Mouse (Mus musculus): ENCODE data around the gene Siah3.

The Siah3 gene

DNA sequence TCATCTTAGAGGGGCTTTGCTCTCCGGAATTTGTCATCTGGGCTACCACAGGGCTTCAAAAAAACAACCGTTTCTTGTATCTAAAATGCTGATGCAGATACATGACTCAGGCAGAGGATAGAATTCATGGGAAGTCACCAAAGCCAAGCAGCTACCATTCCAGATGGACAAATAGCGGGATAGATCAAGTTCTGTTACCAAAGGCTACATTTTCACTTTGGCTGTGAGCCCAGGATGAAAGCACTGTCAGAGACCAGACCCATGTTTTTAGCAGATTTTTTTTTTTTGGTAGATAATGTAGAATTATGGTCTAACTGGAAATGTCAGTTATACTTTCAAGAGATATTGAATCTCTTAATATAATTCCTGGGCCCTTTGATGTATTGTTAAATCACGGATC lies 7.4 kb downstream of the Siah3 start:
- no peak for DNase-seq (ENCODE audit: low read depth, low spot score)

DNA sequence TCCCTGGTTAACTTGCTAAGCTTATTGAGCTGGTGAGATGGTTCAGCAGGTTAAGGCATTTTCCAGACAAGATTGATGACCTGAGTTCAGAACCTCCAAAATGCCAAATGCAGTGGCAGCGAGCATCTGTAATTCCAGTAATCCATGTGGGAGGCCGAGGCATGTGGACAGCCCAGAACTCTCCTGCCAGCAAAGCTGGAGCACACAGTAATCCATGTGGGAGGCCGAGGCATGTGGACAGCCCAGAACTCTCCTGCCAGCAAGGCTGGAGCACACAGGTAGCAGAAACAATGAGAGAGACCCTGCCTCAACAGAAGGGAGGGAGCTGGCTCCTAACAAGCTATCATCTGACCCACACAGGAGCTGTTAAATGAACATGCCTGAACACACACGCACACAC lies 13.2 kb downstream of the Siah3 start:
- DNase-seq (ENCODE audit: low read depth, low spot score): no peak

DNA sequence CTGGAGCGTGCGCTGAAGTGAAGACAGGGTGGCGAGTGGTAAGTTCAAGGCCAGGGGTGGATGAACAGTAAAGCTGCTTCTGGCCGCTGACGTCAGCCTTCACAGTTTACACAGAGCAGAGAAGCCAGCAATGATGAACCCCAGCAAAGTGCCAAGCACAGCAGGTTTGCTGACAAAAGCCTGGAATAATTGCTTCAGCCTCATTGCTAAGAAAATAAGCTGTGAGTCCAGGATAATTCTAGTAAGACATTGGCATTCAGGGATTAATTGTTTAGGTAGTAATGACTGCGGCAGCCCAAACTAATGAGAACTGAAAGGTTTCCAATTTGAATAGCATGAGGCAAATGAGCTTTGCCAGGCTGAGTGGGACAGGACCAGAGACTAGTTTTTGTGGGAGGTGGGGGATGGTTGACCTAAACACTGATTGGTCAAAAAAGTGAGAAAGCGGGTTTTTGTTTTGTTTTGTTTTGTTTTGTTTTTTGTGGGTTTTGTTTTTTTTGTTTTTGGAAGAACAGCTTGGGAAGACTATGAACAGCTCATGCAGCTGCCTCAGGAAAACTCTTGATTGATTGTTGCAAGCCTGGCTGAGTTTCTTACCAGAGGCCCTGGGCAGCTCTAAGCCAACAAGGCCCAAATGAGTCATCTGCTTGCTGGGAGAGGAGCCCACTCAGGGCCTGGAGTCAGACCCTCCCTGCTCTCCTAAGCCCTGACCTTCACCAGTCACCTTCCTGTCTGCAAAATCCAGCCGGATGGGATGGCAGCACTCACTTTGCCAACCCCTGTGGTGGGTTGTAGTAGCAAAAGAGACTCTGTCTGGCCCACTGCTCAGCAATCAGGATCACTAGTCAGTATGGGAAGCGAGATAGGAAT lies 17.5 kb downstream of the Siah3 start:
- no peak for DNase-seq (ENCODE audit: low read depth, low spot score)

DNA sequence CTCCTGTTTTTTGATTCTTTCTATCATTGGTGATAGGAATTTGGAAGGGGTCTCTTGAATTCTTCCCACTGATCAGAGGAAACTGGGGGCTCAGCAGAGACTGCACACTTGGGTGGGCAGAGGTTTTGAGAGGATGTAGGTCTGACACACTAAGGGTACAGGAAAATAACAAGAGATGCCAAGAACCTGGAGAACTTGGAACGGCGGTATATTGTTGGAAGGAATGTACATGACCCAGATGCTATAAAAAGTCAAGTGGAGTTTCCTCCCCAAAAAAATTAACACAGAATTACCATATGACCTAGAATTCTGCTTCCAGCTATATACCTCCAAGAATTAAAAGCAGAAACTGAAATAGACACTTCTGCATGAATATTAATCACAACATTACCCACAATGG lies 20.1 kb downstream of the Siah3 start:
- no peak for DNase-seq (ENCODE audit: low read depth, low spot score)

DNA sequence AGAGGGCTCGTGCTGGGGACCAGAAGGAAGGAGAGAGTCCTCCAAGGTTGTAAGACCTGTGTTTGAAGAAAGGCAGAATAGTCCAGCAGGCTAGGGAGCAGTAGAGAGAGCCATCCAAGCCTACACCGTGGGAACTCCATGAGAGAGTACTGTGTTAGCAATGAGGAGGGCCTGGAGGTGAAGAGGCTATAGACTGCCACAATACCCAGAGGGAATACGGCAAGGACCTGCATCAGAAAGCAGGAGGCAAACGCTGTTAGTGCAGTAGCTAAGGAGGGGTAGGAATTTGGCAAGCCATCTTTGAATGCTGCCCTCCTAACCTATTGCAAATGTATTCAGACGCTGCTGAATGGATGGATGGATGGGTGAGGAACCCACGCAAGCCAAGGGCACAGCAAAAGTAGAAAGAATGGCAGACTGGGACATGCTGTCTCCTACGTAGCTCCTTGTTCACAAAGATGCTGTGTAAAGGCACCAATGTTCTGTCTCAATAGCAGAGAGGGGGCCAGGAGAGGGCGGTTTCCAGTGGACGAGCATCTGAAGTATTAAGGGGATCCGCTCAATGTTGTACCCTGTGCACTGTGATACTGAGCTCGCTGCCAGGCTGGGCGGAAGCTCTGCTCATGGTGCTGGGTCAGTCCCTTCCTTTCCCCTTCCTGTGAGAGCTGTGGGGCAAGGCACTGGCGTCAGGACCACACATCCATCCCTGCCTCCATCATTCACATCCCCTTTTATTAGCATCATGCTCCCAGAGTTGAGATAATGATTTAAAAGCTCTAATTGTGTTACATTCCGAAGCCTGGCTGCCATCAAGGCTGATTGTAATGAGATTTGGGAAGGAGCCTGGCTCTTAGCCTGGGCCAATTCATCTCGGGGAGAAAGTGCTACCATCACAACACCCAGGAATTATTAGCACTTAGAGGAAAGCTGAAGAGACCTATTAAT lies 26.7 kb downstream of the Siah3 start:
- DNase-seq (ENCODE audit: low read depth, low spot score): no peak

DNA sequence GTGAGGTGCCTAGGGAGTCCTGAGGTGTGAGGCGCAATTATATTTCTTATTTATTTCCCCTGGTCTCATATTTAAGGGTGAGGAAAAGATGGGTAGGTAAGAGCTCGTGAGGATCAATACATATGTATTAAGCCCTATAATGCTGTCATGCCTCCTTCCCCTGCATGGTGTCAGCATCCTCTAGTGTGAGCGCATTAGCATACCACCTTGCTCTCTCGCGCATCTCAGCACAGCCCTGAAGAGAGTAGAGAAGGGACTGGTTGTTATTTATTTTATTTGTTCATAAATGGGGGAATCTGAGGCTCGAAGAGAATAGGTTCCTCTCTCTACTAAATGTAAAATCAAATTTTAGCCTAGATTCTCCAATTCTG lies 27.4 kb downstream of the Siah3 start:
- DNase-seq (ENCODE audit: low read depth, low spot score): no peak

DNA sequence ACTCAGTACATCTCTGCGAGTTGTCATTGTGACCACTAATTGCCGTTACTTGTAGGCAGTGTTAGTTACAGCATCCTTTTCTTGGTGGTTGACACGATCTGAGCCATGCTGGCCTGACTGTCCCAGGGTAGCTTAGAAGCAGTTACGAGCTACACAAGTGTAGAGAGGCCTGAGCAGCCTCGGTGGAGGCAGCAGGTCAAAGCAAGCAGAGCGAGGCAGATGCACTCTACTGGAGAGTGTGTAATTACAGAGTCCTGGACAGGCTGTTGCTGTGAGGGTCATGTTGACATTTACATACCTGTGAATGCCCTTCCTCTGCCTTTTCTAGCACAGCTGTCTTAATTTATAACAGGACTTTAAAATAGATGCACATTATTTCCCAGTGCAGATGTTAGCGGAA lies 32.1 kb downstream of the Siah3 start:
- no peak for DNase-seq (ENCODE audit: low read depth, low spot score)

DNA sequence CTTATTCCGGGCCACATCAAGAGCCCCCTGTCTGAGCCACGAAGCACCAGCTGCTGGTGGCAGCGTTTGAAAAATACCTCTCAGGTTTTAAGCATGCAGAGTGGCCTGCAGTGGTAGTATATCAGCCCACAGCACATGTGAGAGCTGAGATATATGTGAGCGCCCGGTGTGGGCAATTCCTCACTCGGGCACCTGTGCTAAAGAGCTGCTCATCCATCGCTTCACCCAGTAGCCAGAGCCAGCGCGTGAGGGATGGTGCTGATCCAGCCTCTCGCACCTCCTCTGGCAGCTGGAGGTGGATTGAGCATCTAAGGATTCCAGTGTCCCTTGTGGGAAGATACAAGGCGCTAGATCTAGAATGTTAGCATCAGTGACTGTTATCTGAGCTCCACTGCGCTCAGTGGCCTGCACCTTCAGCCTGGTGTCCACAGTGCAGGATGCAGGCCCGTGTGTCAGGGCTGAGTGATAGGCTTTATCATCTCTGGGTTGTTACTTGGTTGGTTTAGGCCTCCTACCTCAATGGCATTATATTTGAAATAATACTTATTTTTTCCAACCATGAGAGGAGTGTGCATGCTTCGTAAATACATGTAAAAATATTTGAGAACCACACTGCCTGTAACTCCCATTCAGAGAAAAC lies 37.9 kb downstream of the Siah3 start:
- DNase-seq (ENCODE audit: low read depth, low spot score): no peak

DNA sequence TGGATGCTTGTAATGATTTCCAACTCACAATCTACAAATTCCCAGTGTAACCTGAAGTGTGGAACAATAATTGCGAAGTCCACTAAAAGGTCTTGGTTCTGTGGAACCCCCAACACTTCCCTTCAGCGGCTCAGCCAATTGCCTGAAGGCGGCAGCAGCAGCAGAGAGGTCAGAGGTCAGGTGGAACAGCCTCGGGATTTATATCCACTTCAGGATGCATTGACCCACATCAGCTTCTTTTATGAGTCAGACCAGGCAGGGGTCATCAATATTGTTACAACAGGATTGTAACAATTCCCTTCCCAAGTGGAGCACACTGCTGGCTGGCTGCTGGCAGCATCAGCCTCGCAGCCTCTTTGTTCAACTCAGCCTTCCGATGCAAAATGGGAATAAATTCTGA lies 39.1 kb downstream of the Siah3 start:
- DNase-seq (ENCODE audit: low read depth, low spot score): no peak

DNA sequence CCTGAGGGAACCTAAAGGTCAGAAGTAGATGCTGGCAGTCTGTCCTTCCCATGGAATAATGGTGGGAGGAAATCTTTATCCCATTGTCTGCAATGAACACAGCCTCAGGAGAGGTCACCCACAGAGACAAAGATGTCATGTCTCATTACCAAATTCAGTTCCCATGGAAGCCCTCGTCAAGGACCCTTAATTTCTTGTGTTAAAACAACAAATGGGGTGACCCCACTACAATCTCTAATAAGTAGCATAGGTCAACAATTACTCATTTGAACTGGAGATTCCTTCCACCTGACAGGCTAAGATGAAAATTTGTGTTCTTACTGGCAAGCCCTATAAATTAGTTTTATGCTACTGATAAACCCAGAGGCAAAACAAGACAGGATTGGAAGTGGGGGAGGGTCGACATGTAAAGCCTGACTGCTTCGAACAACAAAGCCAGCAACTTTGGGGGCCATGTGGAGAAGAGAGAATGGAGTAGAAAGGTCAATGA lies 45.8 kb downstream of the Siah3 start:
- DNase-seq (ENCODE audit: low read depth, low spot score): no peak

DNA sequence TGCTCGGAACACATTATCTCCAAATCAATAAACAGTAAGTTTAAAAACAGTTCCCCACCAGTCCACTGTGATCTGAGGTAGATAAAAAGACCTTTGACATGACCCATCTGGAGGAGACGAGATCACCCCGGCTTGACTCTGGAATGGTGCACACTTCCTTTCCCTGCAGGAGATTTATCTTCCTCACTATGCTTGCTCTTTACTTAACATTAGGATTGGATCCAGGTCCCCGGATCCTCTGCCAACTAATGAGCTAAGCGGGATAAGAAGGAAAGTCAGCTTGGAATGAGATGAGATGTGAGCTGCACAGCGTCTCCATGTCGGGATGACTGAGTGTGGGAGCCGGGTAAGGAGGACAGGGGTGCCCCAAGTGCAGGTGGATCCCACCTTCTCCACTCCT lies 46.7 kb downstream of the Siah3 start:
- DNase-seq (ENCODE audit: low read depth, low spot score): no peak

DNA sequence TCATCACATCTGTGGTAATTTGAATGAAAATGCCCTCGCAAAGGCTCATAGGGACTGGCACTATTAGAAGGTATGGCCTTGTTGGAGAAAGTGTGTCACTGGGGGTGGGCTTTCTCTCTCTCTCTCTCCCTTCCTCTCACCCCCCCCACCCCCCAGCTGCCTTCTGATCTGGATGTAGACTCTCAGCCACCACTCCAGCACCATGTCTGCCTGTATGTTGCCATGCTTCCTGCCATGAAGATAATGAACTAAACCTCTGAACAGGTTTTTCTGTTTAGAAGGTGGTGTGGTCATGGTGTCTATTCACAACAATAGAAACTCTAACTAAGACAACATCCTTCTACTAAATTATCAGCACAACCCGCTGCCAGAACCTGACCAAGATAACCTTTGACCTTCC lies 48.5 kb downstream of the Siah3 start:
- no peak for DNase-seq (ENCODE audit: low read depth, low spot score)

DNA sequence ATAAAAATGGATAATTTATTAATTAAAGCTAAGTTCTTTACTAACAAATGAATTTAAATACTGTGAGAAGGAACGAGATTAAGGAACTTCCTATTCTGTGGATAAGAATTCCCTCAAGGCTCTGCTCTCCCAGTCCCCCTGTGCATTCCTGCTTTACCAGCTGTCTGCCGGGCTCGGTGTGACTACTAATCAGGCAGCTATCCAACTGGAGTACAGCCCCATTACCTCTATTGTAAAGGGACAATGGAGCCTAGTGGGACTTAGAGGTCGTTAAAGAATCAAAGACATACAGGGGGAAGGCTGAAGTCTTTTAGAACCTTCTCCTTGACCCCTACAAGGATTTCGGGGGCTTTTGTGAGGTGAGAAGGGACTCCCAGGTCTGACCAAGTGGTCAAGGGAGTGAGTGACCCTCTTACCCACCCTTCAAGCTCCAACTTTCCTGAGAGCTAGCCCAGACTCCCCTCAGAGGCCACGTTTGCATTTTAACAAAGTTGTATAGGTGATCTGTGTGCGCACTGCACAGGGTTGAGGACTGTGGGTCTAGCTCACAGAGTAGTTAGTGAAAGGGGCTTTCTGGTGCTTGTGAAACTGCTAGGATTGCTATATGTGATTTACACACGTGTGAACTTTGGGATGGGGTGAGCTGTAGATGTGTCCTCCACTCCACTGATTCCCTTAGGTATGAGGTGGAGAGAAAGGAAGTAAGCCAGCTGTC lies 49.5 kb downstream of the Siah3 start:
- DNase-seq (ENCODE audit: low read depth, low spot score): peak; percentile 88

DNA sequence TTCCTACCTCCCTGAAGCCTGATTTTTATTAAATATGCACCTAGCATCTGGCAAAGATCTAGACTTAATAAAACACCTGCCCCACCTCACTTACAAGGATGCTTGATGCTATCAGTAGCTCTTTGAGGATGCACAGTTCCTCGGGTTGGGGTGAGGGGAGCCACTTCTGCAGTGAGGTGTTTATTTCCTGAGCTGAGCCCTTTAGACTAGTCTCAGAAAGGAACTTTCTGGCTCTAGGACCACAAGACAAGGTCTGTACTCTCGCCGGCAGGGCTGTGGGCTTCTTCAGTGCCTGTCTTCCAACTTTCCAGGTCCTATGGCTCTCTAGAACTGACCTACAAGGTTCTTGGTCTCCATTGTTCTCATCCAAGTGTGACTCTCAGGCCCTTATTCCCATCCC lies 50.5 kb downstream of the Siah3 start:
- no peak for DNase-seq (ENCODE audit: low read depth, low spot score)

DNA sequence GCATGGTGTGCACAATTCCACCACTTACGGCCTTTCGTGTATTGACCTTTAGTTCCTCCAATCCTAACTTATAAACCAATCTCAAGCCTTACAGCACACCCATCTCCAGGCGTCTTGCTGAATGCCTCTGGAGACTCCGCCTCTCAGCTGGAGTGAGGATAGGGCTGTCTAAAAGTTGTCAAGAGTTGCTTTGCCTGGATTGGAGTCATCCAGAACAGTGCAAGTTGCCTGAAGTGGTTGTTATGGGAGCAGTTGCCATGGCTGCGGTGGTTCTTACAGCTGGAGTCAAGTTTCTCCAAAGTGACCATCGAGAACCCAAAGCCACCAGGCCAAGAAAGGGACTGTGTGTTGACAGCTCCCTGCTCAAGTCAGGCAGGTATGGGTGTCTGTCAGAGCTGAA lies 54.3 kb downstream of the Siah3 start:
- DNase-seq (ENCODE audit: low read depth, low spot score): no peak

DNA sequence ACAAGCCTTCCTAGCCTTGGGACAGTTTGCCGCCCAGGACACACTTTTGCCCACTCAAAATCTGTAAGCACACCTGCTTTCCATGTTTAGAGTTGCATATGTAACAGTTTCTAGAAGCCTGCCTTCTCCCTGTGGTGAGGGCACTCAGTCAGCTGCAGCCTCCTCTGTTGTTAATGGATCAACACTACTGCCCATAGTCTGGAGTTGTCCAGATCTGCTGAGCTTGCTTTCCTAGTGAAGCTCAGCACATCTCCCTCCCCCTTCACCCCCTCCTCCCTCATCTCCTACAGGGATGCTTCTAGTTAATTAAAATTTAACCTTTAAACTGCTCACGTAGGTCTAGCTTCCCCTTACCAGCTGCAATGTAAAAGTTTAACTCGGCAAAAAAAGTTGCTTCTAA lies 57.2 kb downstream of the Siah3 start:
- DNase-seq (ENCODE audit: low read depth, low spot score): no peak

DNA sequence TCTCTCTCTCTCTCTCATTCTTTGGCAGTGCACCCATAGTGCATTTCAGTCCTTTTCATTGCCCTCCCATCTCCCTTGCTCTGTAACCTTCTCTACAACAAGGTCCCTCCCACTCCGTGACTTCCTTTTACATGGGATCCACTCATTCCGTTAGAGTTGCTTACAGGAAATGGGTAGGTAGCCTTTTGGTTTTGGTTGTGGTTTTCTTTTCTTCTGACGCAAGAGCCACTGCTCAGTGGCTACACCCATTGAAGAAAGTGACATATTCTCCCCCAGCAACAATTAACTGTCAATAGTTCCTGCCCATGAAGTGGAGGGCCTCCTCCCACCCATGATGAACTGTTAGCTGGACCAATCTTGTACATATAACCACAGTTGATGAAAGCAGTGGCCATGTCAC lies 60.4 kb downstream of the Siah3 start:
- DNase-seq (ENCODE audit: low read depth, low spot score): no peak

DNA sequence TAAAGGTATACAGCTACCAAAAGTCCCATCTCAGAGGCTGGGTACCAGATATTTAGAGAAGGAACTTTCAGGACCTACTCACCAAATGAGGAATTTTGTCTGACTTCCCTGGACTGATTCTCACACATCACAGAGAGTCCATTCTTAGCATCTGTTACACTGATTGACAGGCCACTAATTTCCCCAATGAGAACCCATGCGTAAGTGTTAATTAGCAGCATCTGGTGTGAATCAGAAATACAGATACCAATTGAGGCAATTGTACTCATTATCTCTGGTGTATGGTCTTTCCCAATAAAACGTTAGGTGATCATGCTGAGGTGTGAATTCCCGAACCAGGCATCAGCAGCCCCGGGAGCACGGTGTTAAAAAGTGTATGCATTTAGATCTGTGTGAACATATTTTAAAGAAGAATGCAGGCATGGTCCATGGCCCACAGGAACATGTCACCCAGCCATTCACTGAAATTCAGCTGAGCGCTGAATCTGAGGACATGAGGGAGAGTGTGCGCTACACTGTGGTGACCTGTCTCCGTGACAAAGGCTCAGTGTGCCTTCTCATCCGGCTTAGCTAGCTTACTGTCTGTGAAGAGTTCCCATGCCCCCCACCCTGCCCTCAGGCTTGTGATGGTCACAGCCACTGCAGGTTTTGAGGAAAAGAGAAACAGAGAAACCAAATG lies 61.3 kb downstream of the Siah3 start:
- no peak for DNase-seq (ENCODE audit: low read depth, low spot score)

DNA sequence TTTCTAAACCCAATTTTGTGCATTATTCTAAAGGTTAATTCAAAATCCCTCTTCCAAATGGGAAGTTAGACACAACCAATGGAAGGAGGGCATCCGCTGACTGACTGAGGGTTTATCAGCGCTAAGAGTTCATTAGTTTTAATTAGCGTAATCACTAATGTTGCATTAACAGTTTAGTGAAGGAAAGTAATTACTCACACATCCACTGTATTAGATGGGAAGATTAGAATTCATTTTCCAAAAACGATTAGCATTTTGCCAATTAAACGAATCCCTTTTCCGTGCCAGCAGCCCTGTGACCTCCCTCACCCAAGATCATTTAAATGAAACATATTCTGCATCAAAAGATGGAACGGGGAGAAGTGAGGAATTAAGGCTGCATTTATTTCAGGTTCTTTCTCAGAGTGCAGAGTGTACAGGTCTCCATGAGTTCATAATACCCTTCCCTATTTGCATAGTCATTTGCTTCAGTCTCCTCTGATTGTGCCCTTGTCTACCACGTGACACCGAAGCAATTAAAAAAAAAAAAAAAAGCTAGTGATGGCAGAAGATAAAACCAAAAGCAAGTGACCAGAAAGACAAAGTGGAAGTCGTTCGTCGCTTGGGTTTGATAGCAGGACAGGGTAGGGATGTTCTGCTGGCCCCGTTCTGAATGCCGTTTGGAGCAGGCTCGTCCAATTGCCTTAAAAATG lies 62.6 kb downstream of the Siah3 start:
- DNase-seq (ENCODE audit: low read depth, low spot score): no peak

DNA sequence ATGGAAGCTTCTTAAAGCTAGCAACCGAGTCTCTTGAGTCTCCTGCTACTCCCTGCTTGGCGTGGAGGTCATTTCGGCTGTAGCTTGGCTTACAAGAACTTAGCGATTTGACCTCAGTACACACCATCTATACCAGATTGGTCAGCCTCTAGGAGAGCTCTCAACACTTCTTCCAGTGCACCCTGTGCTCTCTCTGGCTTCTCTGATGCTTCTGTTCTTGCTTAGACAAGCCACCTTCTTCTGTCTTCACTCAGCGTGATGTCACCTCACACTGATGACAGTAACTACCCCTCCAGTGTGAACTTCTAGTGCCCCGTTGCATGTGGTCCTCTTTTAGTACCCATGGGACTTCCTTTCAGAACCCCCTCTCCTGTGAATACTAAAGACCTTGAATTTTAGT lies 63.1 kb downstream of the Siah3 start:
- no peak for DNase-seq (ENCODE audit: low read depth, low spot score)
